Mouse (Mus musculus) forebrain, embryonic 13.5 days (tissue): ENCODE results near the gene Macrod2. TPM values are rescaled to one million over a fixed set of nuclear protein-coding genes. Genes with fewer than 3 reads are reported as not detected.

Experiments
- ATAC-seq: fragments of 200-750 bp; cut with Nextera tagmentation; 2 replicates; pipeline ENCODE4 v1.8.0; 2017
- H3K27ac ChIP-seq: fragments of 300-500 bp; sonication (generic); 2 replicates; pipeline ENCODE4 v1.5.1; 2015; ENCODE audit warnings: inconsistent platforms, mild to moderate bottlenecking, moderate library complexity
- H3K27me3 ChIP-seq: fragments of 300-500 bp; sonication (generic); 2 replicates; pipeline ENCODE4 v1.6.1; 2015; ENCODE audit warnings: mild to moderate bottlenecking, inconsistent platforms
- H3K36me3 ChIP-seq: fragments of 300-500 bp; sonication (generic); 2 replicates; pipeline ENCODE4 v1.6.1; 2015; ENCODE audit warnings: mild to moderate bottlenecking, inconsistent platforms; ENCODE audit not compliant: poor library complexity, severe bottlenecking
- H3K4me1 ChIP-seq: fragments of 300-500 bp; sonication (generic); 2 replicates; pipeline ENCODE4 v1.6.1; 2015; ENCODE audit warnings: inconsistent platforms
- H3K4me2 ChIP-seq: fragments of 300-500 bp; sonication (generic); 2 replicates; pipeline ENCODE4 v1.6.1; 2015; ENCODE audit warnings: inconsistent platforms, mild to moderate bottlenecking, moderate library complexity
- H3K4me3 ChIP-seq: fragments of 300-500 bp; sonication (generic); 2 replicates; pipeline ENCODE4 v1.5.1; 2015; ENCODE audit warnings: mild to moderate bottlenecking, inconsistent platforms
- H3K9ac ChIP-seq: fragments of 300-500 bp; sonication (generic); 2 replicates; pipeline ENCODE4 v1.6.1; 2015; ENCODE audit warnings: mild to moderate bottlenecking, inconsistent platforms
- H3K9me3 ChIP-seq: fragments of 300-500 bp; sonication (generic); replicated peaks from 2 replicates; pipeline ENCODE4 v1.6.1; 2016; ENCODE audit warnings: inconsistent platforms
- WGBS: fragments of 180-500 bp; shearing (Covaris S2); methylation state at CpG from one replicate; pipeline ENCODE4 v1.1.7; 2015; 5-methylcytosine and 5-hydroxymethylcytosine counted together
- polyA plus RNA-seq: library from polyadenylated mRNA; unstranded; fragments of >200 nt; fragmentation: Nextera tagmentation; extraction: Ambion mirVana; gene quantifications from 2 replicates; pipeline ENCODE4 v1.2.1, GENCODE M21; 2015

Macrod2 gene
- polyA plus RNA-seq, 1 experiment from 2014 or later, result 73.5 TPM

DNA sequence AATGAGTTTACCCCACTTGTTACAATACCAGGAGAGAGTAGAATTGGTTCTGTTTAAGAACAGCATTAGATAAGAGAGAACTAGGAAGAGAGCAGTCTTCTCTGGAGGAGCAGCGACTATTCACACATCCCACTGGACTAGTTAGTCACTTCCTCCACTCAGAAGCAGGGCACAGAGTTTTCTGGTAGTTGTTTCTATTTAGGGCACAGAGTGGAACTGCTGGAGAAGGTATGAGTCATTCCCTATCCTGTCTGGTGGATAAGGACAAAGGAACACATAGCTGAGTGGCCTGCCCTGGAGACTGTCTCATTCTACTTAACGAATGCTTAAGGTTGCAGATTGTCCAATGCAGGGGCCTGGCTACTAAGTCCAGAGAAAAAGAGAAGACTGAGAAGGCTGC lies 1192.2 kb downstream of the Macrod2 start:
- H3K4me1 ChIP-seq, result peaks cover 9% of the 10 kb centered on the region
- no peak for ATAC-seq
- no peaks in the 10 kb centered on the region for H3K27me3 ChIP-seq
- no peaks in the 10 kb centered on the region for H3K36me3 ChIP-seq
- H3K9ac ChIP-seq, result no peak overlapping the region
- no peak overlapping the region for H3K4me3 ChIP-seq
- no peak overlapping the region for H3K27ac ChIP-seq
- H3K9me3 ChIP-seq, result no peaks in the 10 kb centered on the region
- WGBS, result 70% methylated on average over 2 of the region's 2 CpGs
- no peak overlapping the region for H3K4me2 ChIP-seq

DNA sequence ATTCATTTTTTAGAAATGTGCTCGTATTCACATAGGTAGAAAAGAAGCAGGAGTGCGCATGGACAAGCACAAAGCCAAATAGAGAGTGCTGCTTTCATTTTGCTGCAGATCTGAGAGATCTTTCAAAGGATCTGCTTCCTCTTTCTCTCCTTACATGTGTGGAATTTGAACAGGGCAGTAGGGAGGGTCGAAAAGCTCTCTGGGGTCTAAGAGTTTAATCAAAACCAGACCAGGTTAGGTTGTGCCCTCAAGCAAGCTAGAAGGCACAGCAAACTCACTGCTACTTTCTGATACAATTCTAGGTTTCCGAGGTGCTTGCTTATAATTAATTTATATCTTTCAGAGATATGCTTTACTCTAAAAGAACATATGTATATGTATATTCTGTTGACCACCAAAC lies 1196.2 kb downstream of the Macrod2 start:
- no peak overlapping the region for H3K4me3 ChIP-seq
- WGBS, result 81% methylated on average over 4 of the region's 4 CpGs
- ATAC-seq, result no peak

DNA sequence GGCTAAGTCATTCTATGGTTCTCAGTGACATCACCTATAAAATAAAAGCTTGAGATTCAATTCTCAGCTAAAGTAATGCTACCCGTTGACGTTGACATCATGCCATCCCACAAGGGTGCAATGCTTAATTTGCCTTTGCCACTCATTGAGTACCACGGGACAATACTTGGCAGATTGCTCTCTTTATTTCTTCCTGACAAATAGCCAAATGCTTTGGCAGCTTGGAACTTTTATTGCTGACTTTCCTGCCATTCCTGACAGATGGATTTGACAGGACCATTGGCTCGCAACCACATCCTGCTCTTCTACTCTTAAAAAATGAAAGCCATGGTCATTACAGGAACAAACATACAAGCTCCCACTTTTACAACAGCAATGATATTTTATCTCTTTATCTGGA lies 1199.7 kb downstream of the Macrod2 start:
- no peaks in the 10 kb centered on the region for H3K9me3 ChIP-seq
- ATAC-seq, result no peak
- WGBS, result 68% methylated on average over 4 of the region's 4 CpGs
- no peaks in the 10 kb centered on the region for H3K4me1 ChIP-seq
- H3K4me2 ChIP-seq, result no peak overlapping the region
- no peaks in the 10 kb centered on the region for H3K27me3 ChIP-seq
- H3K9ac ChIP-seq, result no peak overlapping the region
- H3K36me3 ChIP-seq, result no peaks in the 10 kb centered on the region
- no peak overlapping the region for H3K4me3 ChIP-seq
- no peak overlapping the region for H3K27ac ChIP-seq

More for the DNA sequence above, 1196.2 kb downstream of the Macrod2 start:
- Histone ChIP-seq H3K9me3 (no peaks in the 10 kb centered on the region), H3K27ac (no peak overlapping the region), H3K27me3 (no peaks in the 10 kb centered on the region), H3K4me1 (no peaks in the 10 kb centered on the region), H3K9ac (no peak overlapping the region), H3K36me3 (no peaks in the 10 kb centered on the region), H3K4me2 (no peak overlapping the region)

DNA sequence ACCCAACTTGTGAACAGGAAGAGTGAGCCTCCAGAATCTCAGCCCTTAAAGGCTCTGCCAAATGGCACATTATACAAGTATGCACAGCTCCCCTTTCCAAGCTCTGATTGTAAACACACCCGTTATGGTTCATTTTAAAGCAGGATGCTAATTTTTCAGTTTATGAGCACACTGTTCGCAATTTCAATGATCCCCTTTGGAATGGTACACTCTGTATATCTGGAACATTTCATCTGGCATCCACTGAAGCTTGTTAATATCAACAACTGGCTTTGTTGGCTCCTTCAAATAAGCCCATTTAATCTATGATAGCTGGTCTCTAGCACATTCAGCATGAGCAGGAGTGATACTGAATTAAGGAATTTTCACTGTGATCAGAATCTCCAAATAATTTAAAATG lies 1222.6 kb downstream of the Macrod2 start:
- WGBS, result 82% methylated on average over 2 of the region's 2 CpGs
- Histone ChIP-seq H3K36me3 (no peaks in the 10 kb centered on the region), H3K9me3 (no peaks in the 10 kb centered on the region), H3K4me3 (no peak overlapping the region), H3K4me1 (no peaks in the 10 kb centered on the region), H3K9ac (no peak overlapping the region), H3K4me2 (no peak overlapping the region), H3K27ac (no peak overlapping the region), H3K27me3 (no peaks in the 10 kb centered on the region)
- peak; percentile 61; the same call in 1 of the 2 replicates for ATAC-seq

DNA sequence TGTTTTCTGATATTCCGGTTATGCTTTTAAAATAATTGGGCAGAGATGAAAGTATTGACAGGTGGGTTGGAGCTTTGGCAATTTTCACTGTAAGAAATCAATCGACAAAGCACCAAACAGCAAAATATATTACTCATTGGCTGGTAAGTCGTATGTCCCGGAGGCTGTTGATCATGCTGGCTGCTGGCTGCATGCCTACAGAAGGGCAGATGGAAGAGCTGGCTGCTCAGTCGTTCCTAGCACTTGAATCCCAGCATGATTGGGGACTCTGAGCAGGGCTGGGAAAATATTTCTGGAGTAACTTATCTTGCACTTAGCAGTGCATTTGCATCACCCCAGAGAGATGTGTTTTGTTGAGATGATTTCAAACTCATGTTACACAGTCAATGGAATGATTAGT lies 1223.1 kb downstream of the Macrod2 start:
- Histone ChIP-seq H3K36me3 (no peaks in the 10 kb centered on the region), H3K4me3 (no peak overlapping the region), H3K27ac (no peak overlapping the region), H3K27me3 (no peaks in the 10 kb centered on the region), H3K9ac (no peak overlapping the region), H3K4me2 (no peak overlapping the region), H3K9me3 (no peaks in the 10 kb centered on the region), H3K4me1 (no peaks in the 10 kb centered on the region)
- 71% methylated on average over 5 of the region's 5 CpGs for WGBS
- ATAC-seq, result peak; percentile 70; the same call in 1 of the 2 replicates

DNA sequence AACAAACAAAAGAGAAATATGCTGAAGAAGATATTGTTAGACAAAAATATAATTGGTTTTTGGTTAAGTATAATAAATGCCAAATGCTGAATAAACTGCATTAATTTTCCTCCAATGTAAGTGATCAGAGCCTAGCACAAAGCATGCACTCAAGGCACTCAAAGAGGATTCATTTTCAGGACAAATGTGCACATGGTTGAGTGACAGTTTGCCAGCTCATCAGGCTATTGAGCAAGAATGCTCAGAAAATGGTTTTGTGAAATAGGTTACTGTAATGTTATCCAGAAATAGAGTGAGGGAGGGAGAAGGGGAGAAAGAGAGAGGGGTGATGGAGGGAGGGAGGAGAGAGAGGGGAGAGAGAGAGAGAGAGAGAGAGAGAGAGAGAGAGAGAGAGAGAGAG lies 1268.9 kb downstream of the Macrod2 start:
- Histone ChIP-seq H3K4me2 (no peak overlapping the region), H3K27ac (no peak overlapping the region), H3K27me3 (no peaks in the 10 kb centered on the region), H3K9ac (no peak overlapping the region), H3K36me3 (no peaks in the 10 kb centered on the region), H3K4me1 (no peaks in the 10 kb centered on the region), H3K4me3 (no peak overlapping the region), H3K9me3 (no peaks in the 10 kb centered on the region)
- no peak for ATAC-seq

DNA sequence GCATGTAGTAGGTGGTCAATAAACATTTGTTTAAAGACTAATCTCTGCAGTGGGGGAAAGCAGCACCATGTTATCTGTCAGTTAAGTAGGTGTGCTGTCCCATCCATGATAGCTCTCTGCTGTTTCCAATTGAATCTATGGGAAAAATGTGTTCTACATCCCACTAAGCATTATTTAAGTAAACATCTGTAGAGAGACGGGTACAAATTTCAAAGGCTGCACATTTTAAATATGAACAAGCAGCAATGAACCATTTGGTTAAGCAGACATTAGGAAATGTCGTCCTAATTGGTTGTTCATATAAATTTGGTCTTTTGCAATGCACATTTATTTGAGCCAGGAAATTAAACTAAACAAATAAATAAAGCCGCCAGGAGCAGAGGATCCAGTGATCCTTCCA lies 1277.7 kb downstream of the Macrod2 start:
- 86% methylated on average over 3 of the region's 3 CpGs for WGBS
- H3K9me3 ChIP-seq, result no peaks in the 10 kb centered on the region

DNA sequence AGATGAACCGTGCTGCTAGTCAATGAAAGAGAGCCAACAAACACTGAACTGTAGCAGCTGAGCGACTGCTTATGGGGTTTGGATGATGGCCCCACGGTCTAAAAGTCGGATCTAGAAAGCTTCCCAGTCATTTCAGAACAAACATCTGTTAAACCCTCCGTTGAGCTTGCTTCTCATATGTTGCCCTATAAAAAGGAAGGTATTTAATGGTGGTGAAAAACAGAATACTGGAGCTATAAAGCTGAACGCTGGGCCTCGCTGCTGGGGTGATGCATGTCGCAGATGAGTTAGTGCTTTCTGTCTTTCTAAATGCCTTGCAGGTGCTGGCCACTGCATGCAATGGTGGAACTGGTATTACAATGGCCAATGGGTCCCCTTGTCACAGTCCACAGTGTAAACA lies 1278.3 kb downstream of the Macrod2 start:
- H3K27ac ChIP-seq, result no peak overlapping the region
- ATAC-seq, result no peak
- no peaks in the 10 kb centered on the region for H3K4me1 ChIP-seq
- H3K4me2 ChIP-seq, result no peak overlapping the region
- H3K36me3 ChIP-seq, result no peaks in the 10 kb centered on the region
- no peak overlapping the region for H3K9ac ChIP-seq
- H3K4me3 ChIP-seq, result no peak overlapping the region
- WGBS, result 88% methylated on average over 8 of the region's 8 CpGs
- no peaks in the 10 kb centered on the region for H3K27me3 ChIP-seq
- H3K9me3 ChIP-seq, result no peaks in the 10 kb centered on the region

More for the DNA sequence above, 1277.7 kb downstream of the Macrod2 start:
- Histone ChIP-seq H3K4me1 (no peaks in the 10 kb centered on the region), H3K4me2 (no peak overlapping the region), H3K9ac (no peak overlapping the region), H3K27me3 (no peaks in the 10 kb centered on the region), H3K27ac (no peak overlapping the region), H3K36me3 (no peaks in the 10 kb centered on the region), H3K4me3 (no peak overlapping the region)
- no peak for ATAC-seq

DNA sequence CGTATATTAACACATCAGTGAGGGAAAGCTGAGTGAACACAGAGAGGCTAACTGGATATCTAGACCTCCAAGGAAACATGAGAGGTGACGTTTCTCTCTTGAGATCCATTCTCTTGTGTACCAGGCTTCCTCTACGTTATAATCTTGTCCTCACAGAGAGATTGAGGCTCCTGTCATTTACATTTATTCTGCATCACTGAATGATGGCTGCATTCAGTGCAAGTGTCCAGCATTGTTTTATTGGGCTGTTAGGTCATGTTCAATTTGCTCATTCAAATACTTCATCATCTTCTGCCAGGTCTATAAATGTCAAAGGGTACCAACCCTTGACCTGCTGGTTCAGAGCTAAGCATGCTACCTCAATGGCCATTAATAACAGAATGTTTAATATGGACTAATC lies 1302.4 kb downstream of the Macrod2 start:
- Histone ChIP-seq H3K4me1 (0 out of 2 replicates have a peak, but pooled peaks cover 4% of the 10 kb centered on the region), H3K4me2 (no peak overlapping the region), H3K4me3 (no peak overlapping the region), H3K36me3 (no peaks in the 10 kb centered on the region), H3K9ac (no peak overlapping the region), H3K9me3 (no peaks in the 10 kb centered on the region), H3K27ac (no peak overlapping the region), H3K27me3 (no peaks in the 10 kb centered on the region)
- no peak for ATAC-seq
- WGBS, result 72% methylated on average over 3 of the region's 3 CpGs

DNA sequence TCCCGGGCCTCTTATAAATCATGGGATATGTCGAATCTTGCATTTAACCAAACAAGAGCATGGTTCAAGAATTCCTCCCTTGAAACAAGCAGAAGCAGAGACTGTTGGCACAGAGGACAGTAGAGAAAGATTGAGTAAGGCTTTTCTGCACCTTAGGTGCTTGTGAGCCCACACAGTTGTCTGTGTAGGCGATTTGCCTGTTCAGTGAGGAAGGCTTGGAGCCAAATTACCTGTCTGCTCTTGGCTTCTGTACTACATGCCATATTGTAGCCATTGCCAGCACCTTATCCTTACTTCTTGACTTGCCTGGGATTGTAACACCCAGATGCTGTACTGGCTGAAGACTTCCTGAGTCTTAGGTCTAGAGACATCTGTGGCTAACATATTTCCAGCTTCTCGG lies 1303.2 kb downstream of the Macrod2 start:
- no peaks in the 10 kb centered on the region for H3K36me3 ChIP-seq
- H3K4me2 ChIP-seq, result no peak overlapping the region
- no peak overlapping the region for H3K27ac ChIP-seq
- H3K9ac ChIP-seq, result no peak overlapping the region
- H3K4me3 ChIP-seq, result no peak overlapping the region
- 85% methylated on average over 4 of the region's 4 CpGs for WGBS
- H3K4me1 ChIP-seq, result 0 out of 2 replicates have a peak, but pooled peaks cover 4% of the 10 kb centered on the region
- H3K27me3 ChIP-seq, result no peaks in the 10 kb centered on the region
- no peak for ATAC-seq
- no peaks in the 10 kb centered on the region for H3K9me3 ChIP-seq

DNA sequence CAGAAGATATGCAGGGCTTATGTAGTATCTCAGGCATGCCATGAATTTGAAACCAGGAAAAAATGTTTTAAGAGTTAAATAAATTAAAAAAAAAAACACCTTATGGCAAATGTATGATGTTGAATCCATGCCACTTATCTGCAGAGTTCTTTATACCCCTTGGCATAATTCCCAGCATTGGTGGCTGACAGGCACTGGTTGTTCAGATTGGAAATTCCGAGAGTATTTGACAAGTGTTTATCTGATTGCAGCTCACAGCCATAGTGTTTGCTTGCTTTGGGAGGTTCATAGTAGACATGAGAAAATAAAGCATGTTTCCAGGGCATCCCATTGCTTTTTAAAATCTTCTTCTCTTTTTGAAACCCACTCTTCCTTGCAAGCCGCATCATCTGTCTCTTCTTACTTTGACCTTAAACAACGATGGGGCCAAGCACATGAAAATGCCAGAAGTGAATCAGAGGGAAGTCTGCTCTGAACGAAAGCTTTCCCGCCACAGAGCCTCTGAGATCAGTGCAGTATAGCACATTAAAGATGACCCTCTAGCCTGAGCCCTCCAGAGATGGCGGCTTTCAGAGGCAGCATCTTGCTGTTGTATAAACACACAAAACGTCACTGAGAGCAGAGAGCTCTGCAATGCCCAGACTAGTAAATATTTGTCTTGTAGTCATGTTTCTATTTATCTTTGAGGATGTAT lies 1305.8 kb downstream of the Macrod2 start:
- no peak for ATAC-seq
- H3K27ac ChIP-seq, result no peak overlapping the region
- H3K27me3 ChIP-seq, result no peaks in the 10 kb centered on the region
- no peak overlapping the region for H3K4me2 ChIP-seq
- H3K9ac ChIP-seq, result no peak overlapping the region
- H3K4me1 ChIP-seq, result 0 out of 2 replicates have a peak, but pooled peaks cover 4% of the 10 kb centered on the region
- no peaks in the 10 kb centered on the region for H3K36me3 ChIP-seq
- no peaks in the 10 kb centered on the region for H3K9me3 ChIP-seq
- WGBS, result 74% methylated on average over 7 of the region's 7 CpGs
- H3K4me3 ChIP-seq, result no peak overlapping the region

DNA sequence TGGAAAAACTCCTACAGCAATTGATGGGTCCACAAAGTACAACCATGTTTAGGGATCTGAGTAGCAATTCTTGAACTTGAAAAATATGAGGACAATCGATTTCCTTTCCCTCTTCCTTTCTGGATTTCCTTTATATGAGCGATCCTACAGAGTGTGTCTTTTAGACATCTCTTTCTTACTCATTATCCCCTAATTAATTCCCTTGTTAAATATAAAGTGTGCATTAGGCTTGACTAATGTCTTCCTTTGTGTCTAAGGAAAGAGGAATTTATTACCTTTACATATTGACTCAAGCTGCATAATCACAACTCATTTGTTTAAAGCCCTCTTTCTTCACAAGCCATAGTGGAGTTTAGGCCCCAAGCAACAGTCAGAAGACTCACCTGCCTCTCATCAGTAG lies 1316.7 kb downstream of the Macrod2 start:
- Histone ChIP-seq H3K9me3 (no peaks in the 10 kb centered on the region), H3K4me2 (no peak overlapping the region), H3K4me1 (peaks cover 11% of the 10 kb centered on the region), H3K27me3 (no peaks in the 10 kb centered on the region), H3K4me3 (no peak overlapping the region), H3K9ac (no peak overlapping the region), H3K36me3 (no peaks in the 10 kb centered on the region), H3K27ac (peak overlapping the region; percentile 27; the same call in 1 of the 2 replicates)
- WGBS, result 26% methylated on average over 2 of the region's 2 CpGs
- peak; percentile 53 for ATAC-seq

DNA sequence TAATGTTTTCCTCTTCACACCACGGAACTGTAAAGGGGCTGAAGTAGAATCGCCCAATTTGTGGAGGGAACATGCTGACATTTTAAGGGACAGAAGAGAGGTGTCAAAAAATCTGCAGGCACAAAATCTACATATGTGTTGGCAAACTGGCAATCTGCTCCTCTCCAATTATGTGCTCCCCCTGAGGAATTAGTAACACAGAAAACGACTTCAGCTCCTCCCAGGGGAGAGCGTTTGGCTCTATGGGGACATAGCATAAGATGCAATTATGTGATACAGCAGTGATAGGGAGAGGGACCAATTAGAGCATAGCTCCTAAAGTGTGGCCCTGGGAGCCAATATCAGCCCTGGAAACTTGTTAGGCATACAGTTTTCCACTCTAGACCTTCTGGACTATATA lies 1317.2 kb downstream of the Macrod2 start:
- Histone ChIP-seq H3K4me1 (peaks cover 11% of the 10 kb centered on the region), H3K27ac (peak overlapping the region; percentile 27; the same call in 1 of the 2 replicates), H3K4me3 (no peak overlapping the region), H3K27me3 (no peaks in the 10 kb centered on the region), H3K9me3 (no peaks in the 10 kb centered on the region), H3K4me2 (no peak overlapping the region), H3K9ac (no peak overlapping the region), H3K36me3 (no peaks in the 10 kb centered on the region)
- ATAC-seq, result peak; percentile 76
- 44% methylated on average over 4 of the region's 4 CpGs for WGBS
